Mouse (Mus musculus): ENCODE results near the gene Paqr8. TPM values are rescaled to one million over a fixed set of nuclear protein-coding genes. Genes with fewer than 3 reads are reported as not detected.

The Paqr8 gene
- polyA plus RNA-seq, 1 experiment from 2014 or later: 23.8 TPM

GRCm38 (mm10) chr1:20905501-20906127, 15.2 kb downstream of the Paqr8 start:
- 22% methylated on average over 8 of the region's 8 CpGs for WGBS

GRCm38 (mm10) chr1:20906128-20906515, 15.7 kb downstream of the Paqr8 start:
- peak; percentile 82 for ATAC-seq
- H3K27ac ChIP-seq (ENCODE audit: low read length): peak overlapping the region; percentile 82

More at GRCm38 (mm10) chr1:20905501-20906127, 15.2 kb downstream of the Paqr8 start:
- Histone ChIP-seq H3K27me3 (replicated peaks; ENCODE audit: control insufficient read depth, insufficient read depth, low read length) (no peaks in the 10 kb centered on the region), H3K36me3 (ENCODE audit: control insufficient read depth, insufficient read depth) (no peaks in the 10 kb centered on the region), H3K4me1 (replicated peaks; ENCODE audit: control insufficient read depth, insufficient read depth, low read length) (peaks cover 10% of the 10 kb centered on the region; the same call in 1 of the 2 replicates), H3K9me3 (ENCODE audit: control insufficient read depth, low read length) (no peaks in the 10 kb centered on the region), H3K4me2 (ENCODE audit: low read length) (no peak overlapping the region), H3K27ac (ENCODE audit: low read length) (peak overlapping the region; percentile 82), H3K4me3 (replicated peaks; ENCODE audit: low read length) (no peak overlapping the region), H3K9ac (replicated peaks; ENCODE audit: low read depth, low read length) (no peak overlapping the region)
- ATAC-seq: peak; percentile 90

GRCm38 (mm10) chr1:20908541-20908940, 18.1 kb downstream of the Paqr8 start:
- Histone ChIP-seq H3K4me3 (replicated peaks; ENCODE audit: low read length) (no peak overlapping the region), H3K4me1 (replicated peaks; ENCODE audit: control insufficient read depth, insufficient read depth, low read length) (peaks cover 17% of the 10 kb centered on the region; the same call in 1 of the 2 replicates), H3K27ac (ENCODE audit: low read length) (peak overlapping the region; percentile 7; the same call in 1 of the 2 replicates), H3K9me3 (ENCODE audit: control insufficient read depth, low read length) (no peaks in the 10 kb centered on the region), H3K4me2 (ENCODE audit: low read length) (no peak overlapping the region), H3K36me3 (ENCODE audit: control insufficient read depth, insufficient read depth) (no peaks in the 10 kb centered on the region), H3K9ac (replicated peaks; ENCODE audit: low read depth, low read length) (no peak overlapping the region), H3K27me3 (replicated peaks; ENCODE audit: control insufficient read depth, insufficient read depth, low read length) (no peaks in the 10 kb centered on the region)
- WGBS: 5% methylated on average over 4 of the region's 4 CpGs
- no peak for ATAC-seq

More at GRCm38 (mm10) chr1:20906128-20906515, 15.7 kb downstream of the Paqr8 start:
- Histone ChIP-seq H3K36me3 (ENCODE audit: control insufficient read depth, insufficient read depth) (no peaks in the 10 kb centered on the region), H3K9ac (replicated peaks; ENCODE audit: low read depth, low read length) (no peak overlapping the region), H3K4me2 (ENCODE audit: low read length) (no peak overlapping the region), H3K4me3 (replicated peaks; ENCODE audit: low read length) (no peak overlapping the region), H3K27me3 (replicated peaks; ENCODE audit: control insufficient read depth, insufficient read depth, low read length) (no peaks in the 10 kb centered on the region), H3K9me3 (ENCODE audit: control insufficient read depth, low read length) (no peaks in the 10 kb centered on the region), H3K4me1 (replicated peaks; ENCODE audit: control insufficient read depth, insufficient read depth, low read length) (peaks cover 10% of the 10 kb centered on the region; the same call in 1 of the 2 replicates)
- 53% methylated on average over 9 of the region's 9 CpGs for WGBS

- ATAC-seq: no peak
- Histone ChIP-seq H3K9me3 (ENCODE audit: control insufficient read depth, low read length) (no peaks in the 10 kb centered on the region), H3K4me2 (ENCODE audit: low read length) (no peak overlapping the region; the same call in 1 of the 2 replicates), H3K4me1 (replicated peaks; ENCODE audit: control insufficient read depth, insufficient read depth, low read length) (peaks cover 11% of the 10 kb centered on the region; the same call in 1 of the 2 replicates), H3K27ac (ENCODE audit: low read length) (no peak overlapping the region), H3K9ac (replicated peaks; ENCODE audit: low read depth, low read length) (no peak overlapping the region), H3K4me3 (replicated peaks; ENCODE audit: low read length) (no peak overlapping the region), H3K27me3 (replicated peaks; ENCODE audit: control insufficient read depth, insufficient read depth, low read length) (no peaks in the 10 kb centered on the region), H3K36me3 (ENCODE audit: control insufficient read depth, insufficient read depth) (no peaks in the 10 kb centered on the region)
- WGBS: 11% methylated on average over 2 of the region's 2 CpGs
Measured at GRCm38 (mm10) chr1:20912115-20912514, 21.7 kb downstream of the Paqr8 start.

GRCm38 (mm10) chr1:20912527-20913171, 22.2 kb downstream of the Paqr8 start:
- Histone ChIP-seq H3K27me3 (replicated peaks; ENCODE audit: control insufficient read depth, insufficient read depth, low read length) (no peaks in the 10 kb centered on the region), H3K4me2 (ENCODE audit: low read length) (no peak overlapping the region; the same call in 1 of the 2 replicates), H3K9ac (replicated peaks; ENCODE audit: low read depth, low read length) (no peak overlapping the region), H3K9me3 (ENCODE audit: control insufficient read depth, low read length) (no peaks in the 10 kb centered on the region), H3K4me1 (replicated peaks; ENCODE audit: control insufficient read depth, insufficient read depth, low read length) (peaks cover 11% of the 10 kb centered on the region; the same call in 1 of the 2 replicates), H3K36me3 (ENCODE audit: control insufficient read depth, insufficient read depth) (no peaks in the 10 kb centered on the region), H3K4me3 (replicated peaks; ENCODE audit: low read length) (no peak overlapping the region), H3K27ac (ENCODE audit: low read length) (no peak overlapping the region)
- 61% methylated on average over 13 of the region's 13 CpGs for WGBS
- no peak for ATAC-seq

- H3K9ac ChIP-seq (replicated peaks; ENCODE audit: low read depth, low read length): no peak overlapping the region
- no peaks in the 10 kb centered on the region for H3K27me3 ChIP-seq (replicated peaks; ENCODE audit: control insufficient read depth, insufficient read depth, low read length)
- no peak overlapping the region for H3K27ac ChIP-seq (ENCODE audit: low read length)
- peaks cover 7% of the 10 kb centered on the region; the same call in 1 of the 2 replicates for H3K4me1 ChIP-seq (replicated peaks; ENCODE audit: control insufficient read depth, insufficient read depth, low read length)
- H3K9me3 ChIP-seq (ENCODE audit: control insufficient read depth, low read length): no peaks in the 10 kb centered on the region
- 98% methylated on average over 3 of the region's 3 CpGs for WGBS
- no peak overlapping the region for H3K4me2 ChIP-seq (ENCODE audit: low read length)
- no peaks in the 10 kb centered on the region for H3K36me3 ChIP-seq (ENCODE audit: control insufficient read depth, insufficient read depth)
- H3K4me3 ChIP-seq (replicated peaks; ENCODE audit: low read length): no peak overlapping the region
- ATAC-seq: no peak
Measured at GRCm38 (mm10) chr1:20914769-20915168, 24.4 kb downstream of the Paqr8 start.

- Histone ChIP-seq H3K4me1 (replicated peaks; ENCODE audit: control insufficient read depth, insufficient read depth, low read length) (peaks cover 7% of the 10 kb centered on the region; the same call in 1 of the 2 replicates), H3K9ac (replicated peaks; ENCODE audit: low read depth, low read length) (no peak overlapping the region), H3K27ac (ENCODE audit: low read length) (no peak overlapping the region), H3K4me2 (ENCODE audit: low read length) (no peak overlapping the region), H3K4me3 (replicated peaks; ENCODE audit: low read length) (no peak overlapping the region), H3K36me3 (ENCODE audit: control insufficient read depth, insufficient read depth) (no peaks in the 10 kb centered on the region), H3K9me3 (ENCODE audit: control insufficient read depth, low read length) (no peaks in the 10 kb centered on the region), H3K27me3 (replicated peaks; ENCODE audit: control insufficient read depth, insufficient read depth, low read length) (no peaks in the 10 kb centered on the region)
- no peak for ATAC-seq
- 83% methylated on average over 5 of the region's 5 CpGs for WGBS
Measured at GRCm38 (mm10) chr1:20915608-20916007, 25.2 kb downstream of the Paqr8 start.

GRCm38 (mm10) chr1:20917496-20918050, 27.2 kb downstream of the Paqr8 start:
- Histone ChIP-seq H3K9me3 (ENCODE audit: control insufficient read depth, low read length) (no peaks in the 10 kb centered on the region), H3K27ac (ENCODE audit: low read length) (no peak overlapping the region), H3K4me1 (replicated peaks; ENCODE audit: control insufficient read depth, insufficient read depth, low read length) (peaks cover 7% of the 10 kb centered on the region), H3K9ac (replicated peaks; ENCODE audit: low read depth, low read length) (no peak overlapping the region), H3K36me3 (ENCODE audit: control insufficient read depth, insufficient read depth) (no peaks in the 10 kb centered on the region), H3K4me3 (replicated peaks; ENCODE audit: low read length) (no peak overlapping the region), H3K27me3 (replicated peaks; ENCODE audit: control insufficient read depth, insufficient read depth, low read length) (no peaks in the 10 kb centered on the region), H3K4me2 (ENCODE audit: low read length) (no peak overlapping the region)
- ATAC-seq: no peak
- 82% methylated on average over 6 of the region's 6 CpGs for WGBS

GRCm38 (mm10) chr1:20919728-20920127, 29.3 kb downstream of the Paqr8 start:
- Histone ChIP-seq H3K4me2 (ENCODE audit: low read length) (no peak overlapping the region), H3K27ac (ENCODE audit: low read length) (no peak overlapping the region), H3K4me3 (replicated peaks; ENCODE audit: low read length) (no peak overlapping the region), H3K36me3 (ENCODE audit: control insufficient read depth, insufficient read depth) (no peaks in the 10 kb centered on the region), H3K27me3 (replicated peaks; ENCODE audit: control insufficient read depth, insufficient read depth, low read length) (no peaks in the 10 kb centered on the region), H3K9ac (replicated peaks; ENCODE audit: low read depth, low read length) (no peak overlapping the region), H3K4me1 (replicated peaks; ENCODE audit: control insufficient read depth, insufficient read depth, low read length) (peaks cover 13% of the 10 kb centered on the region), H3K9me3 (ENCODE audit: control insufficient read depth, low read length) (no peaks in the 10 kb centered on the region)
- ATAC-seq: no peak
- 86% methylated on average over 2 of the region's 2 CpGs for WGBS
